Mouse (Mus musculus) common myeloid progenitor, adult 5-6 weeks (primary cell): ENCODE results near the gene Mast3. TPM values are rescaled to one million over a fixed set of nuclear protein-coding genes. Genes with fewer than 3 reads are reported as not detected.

Experiments
- ATAC-seq: replicated peaks from 2 replicates; pipeline ENCODE4 v1.8.0; 2016; ENCODE audit warnings: low read depth, mild to moderate bottlenecking, moderate TSS enrichment, inconsistent platforms; ENCODE audit not compliant: poor library complexity, severe bottlenecking
- total RNA-seq: library from RNA; stranded (forward); fragments of 200-1000, 187-1606 nt; gene quantifications from 2 replicates; pipeline ENCODE4 v1.2.3, GENCODE M21; 2017

Mast3 gene
- total RNA-seq, 1 experiment from 2014 or later, result 22.2 TPM

DNA sequence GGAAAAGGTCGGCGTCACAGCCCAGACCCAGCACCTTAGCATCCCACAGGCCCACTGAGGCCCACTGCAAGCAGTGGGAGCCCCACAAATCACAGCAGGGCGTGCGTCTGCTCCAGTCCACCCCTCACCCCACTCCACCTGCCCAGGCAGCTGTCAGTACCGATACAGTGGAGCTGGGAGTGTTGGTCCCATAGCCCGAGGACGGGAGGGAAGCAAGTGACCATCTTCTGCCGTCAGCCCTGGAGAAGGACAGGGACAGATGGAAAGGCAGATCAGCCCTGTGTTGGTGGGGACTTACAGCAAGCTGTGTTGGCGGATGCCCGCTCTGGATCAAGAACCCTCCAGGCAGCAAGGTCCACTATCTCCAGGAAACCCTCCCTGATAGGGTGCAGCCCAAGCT lies 15.8 kb downstream of the Mast3 start:
- ATAC-seq, result no peak

DNA sequence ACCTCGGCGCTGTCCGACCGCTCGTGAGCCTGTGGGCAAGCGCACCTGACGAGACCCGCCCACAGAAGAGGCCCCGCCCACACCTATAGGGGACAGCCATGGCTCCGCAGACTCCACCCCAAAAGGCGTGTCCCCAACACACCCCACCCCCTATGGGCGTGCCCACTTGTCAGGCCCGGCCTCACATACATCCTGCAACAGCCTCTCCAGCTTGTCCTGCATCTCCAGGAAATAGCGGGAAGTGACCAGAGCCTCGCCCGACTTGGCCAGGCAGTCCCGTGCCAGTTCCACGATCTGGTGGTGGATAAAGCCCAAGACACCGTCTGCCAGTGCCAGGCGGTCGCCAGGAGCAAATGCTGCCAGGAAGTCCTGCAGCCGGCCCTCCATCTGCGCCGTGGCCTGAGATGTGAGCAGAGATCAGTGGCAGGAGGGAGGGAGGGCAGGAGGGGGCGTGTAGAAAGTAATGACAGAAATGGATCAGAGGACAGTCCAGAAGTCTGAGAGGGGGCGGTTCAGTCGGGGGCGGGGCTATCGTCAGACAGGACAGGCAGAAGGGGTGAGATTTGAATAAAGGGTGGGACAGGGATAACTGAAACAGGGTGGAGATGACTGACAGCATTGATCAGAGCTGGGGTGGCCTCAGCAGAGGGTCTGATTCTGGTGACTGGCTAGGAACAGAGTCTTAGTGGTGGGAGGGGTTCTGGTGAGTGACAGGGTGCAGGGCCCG lies 16.8 kb downstream of the Mast3 start:
- ATAC-seq, result no peak

DNA sequence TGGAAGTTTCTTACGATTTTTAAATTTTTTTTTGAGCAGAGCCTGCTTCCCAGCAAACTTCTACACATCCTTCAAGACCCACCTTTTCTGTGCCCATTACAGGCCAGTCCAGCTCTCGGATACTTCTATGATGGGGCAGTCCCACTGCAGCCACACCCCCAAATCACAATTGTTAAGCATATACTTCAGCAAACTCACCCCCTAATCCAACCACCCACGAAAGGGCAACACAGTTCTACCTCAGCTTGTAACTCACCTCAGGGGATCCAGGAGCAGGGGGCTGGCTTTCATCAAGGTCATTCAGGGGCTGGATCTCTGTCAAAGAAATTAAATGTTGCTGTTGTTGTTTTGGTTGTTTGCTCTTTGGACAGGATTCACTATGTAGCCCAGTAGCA lies 17.8 kb downstream of the Mast3 start:
- ATAC-seq, result no peak

DNA sequence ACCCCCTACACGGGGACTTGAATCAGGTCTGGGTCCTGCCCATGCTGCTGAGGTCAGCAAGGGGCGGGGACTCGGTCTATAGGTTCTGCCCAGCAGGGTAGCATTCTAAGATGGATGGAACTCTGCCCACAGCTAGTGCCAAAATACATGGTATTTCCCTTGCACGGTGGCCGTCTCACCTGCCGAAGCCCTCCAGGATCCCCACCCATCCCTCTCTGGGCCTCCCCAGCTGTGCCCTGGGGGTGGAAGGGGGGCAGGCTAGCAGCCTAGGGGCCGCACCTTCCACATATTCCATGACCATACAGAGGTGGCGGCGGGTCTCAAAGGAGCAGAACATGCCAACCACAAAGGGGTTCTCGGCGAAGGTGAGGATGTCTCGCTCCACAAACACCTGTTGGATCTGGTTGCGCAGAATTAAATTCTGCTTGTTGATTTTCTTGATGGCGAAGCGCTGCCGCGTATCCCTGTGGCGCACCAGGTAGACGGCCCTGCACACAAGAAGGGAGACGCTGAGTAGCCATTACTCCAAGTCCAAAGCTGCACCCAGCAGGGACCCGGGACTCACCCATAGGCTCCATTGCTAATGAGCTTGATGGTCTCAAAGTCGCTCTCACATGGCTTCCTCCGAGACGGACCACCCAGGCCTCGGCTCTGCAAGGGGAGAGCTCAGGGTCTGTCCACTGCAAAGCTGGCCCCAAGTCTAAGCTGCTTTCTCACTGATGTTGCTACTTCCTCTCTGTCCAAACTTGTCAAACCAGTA lies 18.4 kb downstream of the Mast3 start:
- ATAC-seq, result no peak

DNA sequence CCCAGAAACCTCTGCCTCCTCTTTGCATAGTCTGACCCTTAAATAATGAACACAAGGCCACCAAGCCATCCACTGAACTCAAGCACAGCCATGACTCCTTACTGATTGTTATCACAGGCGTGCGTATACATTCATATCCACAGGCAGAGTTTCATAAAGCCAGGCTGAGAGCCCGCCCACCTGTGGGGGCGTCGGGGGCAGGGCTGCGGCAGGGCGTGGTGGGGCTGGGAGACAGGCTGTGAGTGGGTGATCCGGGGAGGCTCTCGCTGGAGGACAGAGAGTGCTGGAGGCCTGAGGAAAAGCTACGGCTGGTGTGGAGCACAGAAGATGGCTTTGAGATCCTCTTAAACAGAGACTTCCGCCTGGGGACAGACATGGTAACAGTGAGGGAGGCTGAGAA lies 24.8 kb downstream of the Mast3 start:
- ATAC-seq, result no peak

DNA sequence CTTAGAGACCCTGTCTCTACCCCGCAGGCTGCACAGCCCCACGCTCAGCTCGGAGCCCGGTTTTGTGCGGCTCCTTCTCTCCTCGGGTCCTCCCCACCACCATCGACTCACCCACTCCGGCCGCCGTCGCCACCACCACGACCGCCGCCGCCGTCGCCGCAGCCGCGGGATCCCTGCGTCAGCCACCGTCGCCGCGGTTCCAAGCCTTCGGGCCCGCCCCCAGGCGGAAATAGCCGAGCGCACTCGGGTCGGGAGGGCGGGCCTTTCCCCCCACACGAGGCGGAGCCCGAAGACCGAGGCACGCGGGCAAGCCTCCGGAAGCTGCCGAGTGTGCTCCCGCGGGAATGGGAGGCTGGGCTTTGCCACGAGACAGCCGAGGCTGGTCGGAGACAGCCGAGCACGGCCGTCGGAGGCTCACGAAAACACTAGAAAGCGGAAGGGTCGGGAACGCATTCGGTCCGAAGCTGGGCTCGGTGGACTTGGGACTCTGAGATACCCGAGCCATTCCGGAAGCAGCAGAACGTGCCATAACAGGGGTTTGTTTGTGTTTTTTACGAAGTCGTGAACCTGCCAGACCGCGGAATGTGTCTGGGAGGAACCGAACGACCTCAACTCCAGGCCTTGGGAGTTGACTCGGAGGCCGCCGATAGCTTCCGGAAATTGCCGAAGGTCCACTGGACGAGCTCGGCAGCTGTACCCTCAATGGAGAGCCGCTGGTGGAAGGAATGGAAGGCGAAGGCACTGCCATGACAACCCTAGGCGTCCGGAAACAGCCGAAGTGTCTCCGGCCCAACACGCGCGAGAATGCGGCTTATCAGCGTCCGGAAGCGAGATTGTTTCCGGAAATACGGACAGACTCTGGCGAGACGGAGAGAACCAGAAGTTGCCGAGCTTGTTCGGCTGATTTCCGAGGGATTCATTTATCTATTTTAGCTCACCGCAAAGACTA lies 28.1 kb downstream of the Mast3 start, which contains the start of gene Pik3r2:
Pik3r2 (minus strand) TSS at position 218 of the 949 bp plus-strand sequence.
- ATAC-seq, result peak; percentile 84

DNA sequence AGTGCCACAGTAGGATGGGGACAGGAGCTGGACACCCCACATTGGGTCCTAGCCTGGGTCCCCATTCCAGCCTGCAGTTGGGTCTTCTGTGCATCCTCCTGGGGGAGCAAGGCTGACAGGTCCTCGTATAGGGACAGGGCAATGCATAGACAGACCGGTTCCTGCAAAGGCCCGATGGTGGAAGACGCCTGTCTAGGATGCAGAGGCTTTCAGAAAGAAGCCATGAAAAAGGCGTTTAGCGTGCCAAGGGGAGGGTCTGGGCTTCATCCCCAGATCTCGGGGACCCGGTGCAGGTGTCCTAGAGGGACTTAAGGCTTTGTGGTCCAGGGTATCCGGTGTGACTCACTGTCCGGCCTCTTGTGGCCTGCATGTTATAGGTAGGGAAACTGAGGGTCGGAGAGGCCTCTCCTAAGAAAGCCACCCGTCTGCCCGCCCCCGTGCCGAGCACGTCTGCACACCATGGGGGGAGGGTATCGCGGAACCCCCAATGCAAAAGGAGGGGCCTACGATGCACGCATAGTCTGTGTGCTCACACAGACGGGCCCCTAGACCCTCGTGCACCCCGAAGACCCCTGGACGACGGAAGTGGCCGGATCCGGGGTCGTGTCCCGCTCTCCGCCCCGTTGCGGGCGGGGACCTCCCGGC lies 28.9 kb downstream of the Mast3 start:
- ATAC-seq, result no peak

DNA sequence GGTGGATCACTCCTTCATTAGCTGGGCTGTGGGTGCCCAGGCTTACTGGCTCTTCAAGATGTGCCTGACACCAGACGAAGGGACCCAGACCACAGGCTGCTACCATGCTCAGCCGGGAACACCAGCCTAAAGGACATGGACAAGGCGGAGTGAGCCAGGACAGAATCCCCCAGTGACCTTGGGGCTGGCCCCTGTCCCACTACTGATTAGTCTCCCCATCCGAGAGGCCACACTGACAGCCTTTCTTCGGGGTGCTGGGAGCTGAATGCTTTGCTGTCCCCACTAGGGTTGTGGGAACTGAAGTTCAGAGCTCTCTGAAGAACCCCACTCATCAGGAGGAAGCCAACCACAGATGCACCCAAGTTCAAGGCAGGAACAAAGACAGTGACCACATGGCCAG lies 29.6 kb downstream of the Mast3 start:
- ATAC-seq, result no peak

DNA sequence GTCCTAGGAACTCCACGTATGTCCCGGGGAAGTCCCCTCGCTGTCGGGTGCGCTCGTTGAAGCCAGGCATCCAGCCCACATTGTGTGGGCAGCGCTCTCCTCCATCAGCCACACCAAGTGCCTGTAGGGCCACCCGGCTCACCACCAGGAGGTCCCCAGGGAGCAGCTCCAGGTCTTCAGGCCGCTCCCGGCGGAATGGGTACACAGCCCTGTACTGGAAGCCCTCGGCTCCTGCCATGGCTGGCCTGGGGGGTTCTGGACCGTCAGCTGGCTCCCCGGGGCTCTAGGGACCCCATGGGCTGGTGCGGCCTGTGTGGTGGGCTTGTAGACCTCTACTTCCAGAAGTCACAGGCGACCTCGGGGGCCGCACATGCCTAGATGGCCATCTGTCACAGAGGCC lies 30.1 kb downstream of the Mast3 start:
- ATAC-seq, result no peak

DNA sequence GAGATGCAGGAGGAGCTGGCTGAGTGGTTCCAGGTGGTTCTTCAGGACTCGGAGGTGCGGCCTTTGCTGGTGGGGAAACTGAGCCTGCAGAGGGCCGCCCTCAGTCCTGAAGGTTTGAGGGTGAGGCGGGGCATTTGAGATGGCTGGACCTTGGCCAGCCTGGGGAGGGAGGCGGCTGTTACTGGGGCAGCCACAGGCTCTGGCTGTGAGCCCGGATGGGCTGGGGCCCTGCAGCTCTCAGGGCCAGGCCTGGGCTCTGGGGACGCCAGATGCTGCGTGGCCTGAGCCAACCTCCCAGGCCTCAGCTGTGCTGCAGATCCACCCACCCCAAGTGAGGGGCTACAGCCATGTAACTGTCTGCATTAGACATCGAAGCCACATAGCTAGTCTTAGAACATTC lies 31.0 kb downstream of the Mast3 start:
- no peak for ATAC-seq

DNA sequence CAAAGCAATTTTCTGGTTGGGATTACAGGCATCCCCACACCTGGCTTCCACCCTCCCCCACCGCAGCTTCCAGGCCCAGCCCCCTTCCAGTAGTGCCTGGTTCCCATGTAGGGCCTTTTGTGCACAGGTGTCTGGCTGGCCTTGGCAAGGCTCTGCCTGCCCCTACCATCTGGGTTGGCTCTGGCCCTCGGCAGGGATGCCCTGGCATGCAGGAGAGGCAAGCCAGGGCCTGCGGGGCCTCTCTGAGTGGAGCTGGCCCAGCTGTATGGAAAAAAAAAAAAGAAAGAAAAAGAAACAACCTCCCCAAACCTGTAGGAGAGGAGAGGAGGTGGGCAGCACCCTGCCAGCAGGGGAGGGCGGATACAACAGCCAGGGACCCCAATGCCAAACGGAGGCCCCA lies 31.4 kb downstream of the Mast3 start:
- no peak for ATAC-seq

DNA sequence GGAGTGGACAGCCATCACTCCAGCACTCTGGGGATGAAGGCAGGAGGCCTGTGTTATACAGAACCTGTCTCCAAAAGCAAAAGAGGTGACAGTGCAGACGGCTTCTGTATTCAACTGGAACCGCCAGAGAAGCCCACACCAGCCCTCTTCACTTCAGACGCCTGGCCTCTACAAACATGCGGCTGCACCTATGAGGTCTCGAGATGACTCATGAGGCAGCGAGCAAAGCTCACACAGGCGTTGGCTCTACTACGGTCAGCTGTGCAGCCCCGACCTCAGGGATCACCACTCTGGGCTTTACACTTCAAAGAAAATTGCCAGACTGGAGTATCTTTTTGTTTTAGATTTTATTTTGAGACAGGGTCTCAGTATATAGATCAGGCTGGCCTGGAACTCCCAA lies 32.0 kb downstream of the Mast3 start:
- ATAC-seq, result no peak

DNA sequence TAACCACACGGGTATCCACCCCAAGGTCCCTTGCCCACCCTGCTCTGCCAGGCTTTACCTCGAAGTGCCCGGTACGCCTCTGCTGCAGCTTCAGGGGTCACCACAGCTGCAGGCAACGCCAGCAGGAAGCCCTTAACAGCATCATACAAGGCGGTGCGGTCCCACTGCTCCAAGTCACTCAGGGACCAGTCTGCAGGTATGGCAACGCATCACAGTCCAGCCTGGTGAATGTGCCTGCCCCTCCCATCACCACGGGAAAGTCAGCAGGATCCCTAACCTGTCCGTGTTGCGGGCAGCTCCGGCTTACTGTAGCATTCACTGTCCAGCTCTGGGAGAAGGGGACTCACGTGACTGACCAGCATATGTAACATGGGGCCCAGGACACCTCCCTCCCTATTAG lies 32.8 kb downstream of the Mast3 start:
- ATAC-seq, result no peak

DNA sequence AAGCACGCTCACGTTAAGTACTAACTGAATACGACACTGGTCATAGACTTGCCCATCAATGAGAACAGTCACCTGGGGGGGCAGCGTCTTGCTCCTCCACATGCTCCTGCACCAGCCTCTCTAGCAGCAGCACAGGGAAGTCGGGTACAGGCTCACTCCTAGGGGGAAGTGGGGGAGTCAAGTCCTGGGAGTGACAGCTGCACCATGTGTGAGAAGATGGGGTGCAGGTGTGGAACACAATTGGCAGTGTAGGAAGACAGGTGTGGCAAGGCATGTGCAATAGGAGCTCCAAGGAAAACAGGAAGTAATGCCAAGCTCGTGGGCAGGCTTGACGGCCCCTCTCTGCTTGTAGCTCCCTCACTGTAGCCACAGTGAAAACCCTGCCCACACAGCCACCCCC lies 33.6 kb downstream of the Mast3 start:
- ATAC-seq, result no peak

DNA sequence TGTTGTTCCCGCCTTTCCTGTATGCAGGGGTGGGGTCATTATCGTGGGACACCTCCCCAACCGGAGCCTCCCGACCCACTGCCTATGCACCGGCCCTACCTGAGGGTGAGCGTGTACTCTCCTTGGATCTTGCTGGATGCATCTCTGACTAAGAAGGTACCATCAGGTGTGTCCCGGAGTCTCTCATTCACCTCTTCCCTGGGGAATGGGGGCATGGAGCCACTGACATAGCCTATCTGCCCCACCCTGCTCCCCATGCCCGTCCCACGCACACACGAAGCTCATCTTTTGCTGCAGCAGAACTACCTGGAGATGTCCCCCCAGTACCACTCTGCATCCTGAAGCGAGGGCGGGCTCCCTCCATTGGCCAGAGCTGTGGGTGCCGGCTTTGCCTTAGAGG lies 34.1 kb downstream of the Mast3 start:
- no peak for ATAC-seq

DNA sequence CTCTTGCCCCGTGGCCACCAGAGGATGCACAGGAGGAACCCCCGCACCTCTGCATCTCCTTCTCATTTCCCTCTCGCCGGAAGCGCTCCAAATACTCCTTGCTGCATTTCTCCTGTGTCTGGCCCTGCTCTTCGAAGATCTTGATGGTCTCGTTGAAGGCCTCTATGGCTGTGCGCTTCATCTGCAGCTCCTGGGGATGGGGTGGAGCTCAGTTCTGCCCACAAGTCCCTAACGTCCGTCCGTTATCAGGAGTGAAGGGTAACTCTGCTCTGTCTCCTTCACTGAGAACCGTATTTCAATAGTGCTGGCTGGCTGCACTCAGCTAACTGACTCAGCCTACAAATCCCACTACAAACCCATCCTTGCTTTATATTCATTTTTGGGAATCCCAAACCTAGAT lies 35.0 kb downstream of the Mast3 start:
- ATAC-seq, result no peak

DNA sequence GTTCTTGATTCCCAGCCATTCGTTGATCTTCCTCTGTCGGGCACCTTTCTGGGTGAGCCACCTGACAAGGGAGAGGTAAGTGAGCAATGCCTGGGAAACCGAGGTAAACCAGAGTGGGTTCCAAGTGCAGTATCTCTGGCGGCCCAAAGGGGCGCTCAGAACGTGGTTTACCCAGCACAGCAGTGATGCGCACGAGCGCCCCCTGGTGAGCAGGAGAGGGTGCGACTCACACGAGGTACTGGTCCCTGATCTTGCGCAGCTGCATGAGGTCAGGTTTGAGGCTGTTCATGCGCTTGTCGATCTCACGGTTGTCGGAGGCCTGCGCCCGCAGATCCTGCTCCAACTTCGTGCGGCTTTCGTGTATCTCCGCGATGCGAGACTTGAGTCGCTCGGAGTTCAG lies 35.5 kb downstream of the Mast3 start:
- peak; percentile 82 for ATAC-seq

DNA sequence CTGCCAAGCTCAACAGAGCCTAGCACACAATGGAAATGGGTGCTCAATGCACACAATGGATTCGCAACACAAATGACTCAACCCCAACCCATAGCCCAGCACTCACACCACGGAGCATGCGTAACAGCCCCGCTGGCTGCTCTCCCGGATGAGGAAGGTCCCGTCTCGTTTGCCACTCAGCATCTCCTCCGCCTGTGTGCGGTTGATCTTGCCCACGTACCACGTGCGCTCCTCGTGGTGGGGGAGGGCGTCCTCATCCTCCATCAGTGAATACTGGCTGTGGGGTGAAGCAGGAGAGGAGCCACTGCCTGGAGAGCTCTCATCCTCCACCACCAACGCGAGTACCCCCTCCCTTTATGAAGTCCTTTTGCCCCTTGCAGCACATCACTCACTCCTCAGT lies 35.9 kb downstream of the Mast3 start:
- ATAC-seq, result no peak

DNA sequence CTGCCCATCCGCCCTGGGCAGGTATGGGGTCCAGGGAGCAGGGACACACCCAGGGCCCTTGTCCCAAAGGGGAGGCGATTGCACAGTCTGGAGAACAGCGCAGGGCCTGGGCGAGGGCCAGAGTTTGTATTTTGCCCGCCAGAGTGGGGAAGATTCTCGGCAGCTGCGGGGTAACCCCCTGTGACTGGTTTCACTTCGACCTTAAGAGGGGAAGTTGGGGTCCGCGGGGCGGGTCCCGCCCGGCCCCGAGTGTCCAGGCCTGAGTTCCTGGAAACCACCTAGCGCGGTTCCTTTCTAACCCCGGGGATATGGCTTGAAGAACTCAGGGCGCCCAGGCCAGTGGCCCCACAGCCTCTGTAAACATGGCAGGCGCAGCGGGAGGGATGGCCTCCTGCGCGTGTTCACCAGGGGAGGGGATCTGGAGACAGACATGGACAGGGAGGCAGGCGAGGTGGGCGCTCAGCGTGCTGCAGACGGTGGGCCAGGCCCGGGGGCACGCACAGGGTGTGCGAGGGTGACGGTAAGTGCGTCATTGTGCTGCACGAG lies 36.5 kb downstream of the Mast3 start:
- no peak for ATAC-seq

DNA sequence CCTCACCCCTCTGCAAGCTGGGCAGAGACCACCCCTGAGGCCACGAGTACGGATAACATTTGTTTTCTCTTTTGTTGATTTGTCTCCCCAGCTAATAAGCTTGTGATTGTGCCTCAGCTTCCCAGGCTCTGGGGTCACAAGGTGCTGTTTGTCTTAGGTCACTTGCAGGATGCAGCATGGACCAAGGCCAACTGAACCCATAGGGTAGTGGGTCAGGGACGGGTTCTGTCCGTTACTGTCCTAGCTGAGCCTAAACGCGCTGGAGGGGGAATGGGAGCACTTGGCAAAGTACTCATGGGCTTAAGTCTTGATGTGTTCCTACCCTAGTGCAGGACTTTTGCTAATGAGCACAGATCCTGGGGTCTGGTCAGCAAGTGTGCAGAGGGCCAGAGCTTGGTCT lies 37.4 kb downstream of the Mast3 start:
- no peak for ATAC-seq
